Mouse (Mus musculus) lung, postnatal 0 days (tissue): ENCODE results near the gene Abcc4. TPM values are rescaled to one million over a fixed set of nuclear protein-coding genes. Genes with fewer than 3 reads are reported as not detected.

ENCODE experiments used
- ATAC-seq: fragments of 200-750 bp; cut with Nextera tagmentation; 2 replicates; pipeline ENCODE4 v1.8.0; 2017; ENCODE audit warnings: moderate library complexity
- DNase-seq: peaks from one replicate; pipeline ENCODE4 v3.0.0-alpha.2; 2016; ENCODE audit warnings: low spot score
- H3K27ac ChIP-seq: fragments of 300-500 bp; sonication (generic); 2 replicates; pipeline ENCODE4 v1.5.1; 2014; ENCODE audit warnings: antibody characterized with exemption, mild to moderate bottlenecking, low read length, mixed read lengths
- H3K27me3 ChIP-seq: fragments of 300-500 bp; sonication (generic); replicated peaks from 2 replicates; pipeline ENCODE4 v1.6.1; 2014; ENCODE audit warnings: low read length, mixed read lengths; ENCODE audit not compliant: insufficient read depth
- H3K36me3 ChIP-seq: fragments of 300-500 bp; sonication (generic); 2 replicates; pipeline ENCODE4 v1.6.1; 2014; ENCODE audit warnings: low read length, mixed read lengths; ENCODE audit not compliant: insufficient read depth
- H3K4me1 ChIP-seq: fragments of 300-500 bp; sonication (generic); 2 replicates; pipeline ENCODE4 v1.6.1; 2014; ENCODE audit warnings: antibody characterized with exemption, low read depth, low read length, mixed read lengths; ENCODE audit not compliant: insufficient read depth
- H3K4me2 ChIP-seq: fragments of 300-500 bp; sonication (generic); replicated peaks from 2 replicates; pipeline ENCODE4 v1.6.1; 2014; ENCODE audit warnings: low read depth, mild to moderate bottlenecking, low read length, moderate library complexity, mixed read lengths
- H3K4me3 ChIP-seq: fragments of 300-500 bp; sonication (generic); 2 replicates; pipeline ENCODE4 v1.5.1; 2014; ENCODE audit warnings: low read depth, low read length
- H3K9ac ChIP-seq: fragments of 300-500 bp; sonication (generic); replicated peaks from 2 replicates; pipeline ENCODE4 v1.6.1; 2014; ENCODE audit warnings: low read depth, mild to moderate bottlenecking
- H3K9me3 ChIP-seq: fragments of 300-500 bp; sonication (generic); 2 replicates; pipeline ENCODE4 v1.6.1; 2016; ENCODE audit warnings: low read length, mixed read lengths
- CTCF ChIP-seq: IDR thresholded peaks from 2 replicates; pipeline ENCODE4 v1.5.1; 2016; ENCODE audit warnings: antibody characterized with exemption, mild to moderate bottlenecking
- EP300 ChIP-seq: IDR thresholded peaks from 2 replicates; pipeline ENCODE4 v1.6.1; 2016; ENCODE audit warnings: antibody characterized with exemption, mild to moderate bottlenecking, control low read depth
- WGBS: fragments of 180-500 bp; shearing (Covaris S2); extraction: QIAGEN DNeasy Blood & Tissue Kit; methylation state at CpG from one replicate; pipeline ENCODE4 v1.1.7; 2014; 5-methylcytosine and 5-hydroxymethylcytosine counted together
- polyA plus RNA-seq: library from polyadenylated mRNA; unstranded; fragments of >200 nt; fragmentation: Nextera tagmentation; extraction: Ambion mirVana; gene quantifications from 2 replicates; pipeline ENCODE4 v1.2.1, GENCODE M21; 2015

Abcc4 gene
- polyA plus RNA-seq, 1 experiment from 2014 or later, result 1.0 TPM

DNA sequence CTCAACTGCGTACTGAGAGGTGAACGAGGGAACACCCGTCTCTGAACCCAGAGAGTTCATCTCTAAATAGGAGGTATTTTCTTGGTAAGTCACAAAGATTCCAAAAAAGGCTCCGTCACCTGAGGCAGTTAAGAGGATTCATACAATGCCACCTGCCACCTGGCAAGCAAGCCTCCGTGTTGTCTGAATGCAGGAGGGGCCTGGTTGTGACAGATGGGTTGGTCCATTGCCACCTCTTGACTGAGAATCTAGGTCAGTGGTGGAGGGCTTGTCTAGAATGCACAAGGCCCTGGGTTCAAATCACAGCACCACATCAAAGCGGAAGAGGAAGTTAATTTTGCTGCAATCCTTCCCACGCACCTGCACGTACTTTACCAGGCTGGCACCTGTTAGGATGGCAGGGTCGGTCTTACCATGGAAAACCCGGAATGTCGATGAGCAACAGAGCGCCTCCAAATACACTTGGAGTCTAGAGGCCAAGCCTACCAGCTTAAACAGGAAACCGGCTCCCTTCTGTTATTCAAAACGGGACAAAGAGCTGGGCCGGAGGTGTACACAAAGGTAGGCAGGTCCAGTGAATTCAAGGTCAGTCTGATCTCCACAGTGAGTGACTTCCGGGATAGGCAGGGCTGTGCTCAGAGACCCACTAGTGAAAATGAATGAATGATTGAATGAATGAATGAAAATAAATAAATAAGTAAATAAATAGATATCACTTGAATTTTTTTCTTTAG lies 9.3 kb downstream of the Abcc4 start:
- no peak overlapping the region for H3K9ac ChIP-seq
- no peak overlapping the region for H3K4me3 ChIP-seq
- no peak for TF ChIP-seq EP300
- no peak for TF ChIP-seq CTCF
- no peak overlapping the region for H3K4me2 ChIP-seq
- no peaks in the 10 kb centered on the region for H3K27me3 ChIP-seq
- H3K9me3 ChIP-seq, result no peaks in the 10 kb centered on the region
- 90% methylated on average over 16 of the region's 16 CpGs for WGBS
- H3K4me1 ChIP-seq, result no peaks in the 10 kb centered on the region
- no peak overlapping the region for H3K27ac ChIP-seq
- ATAC-seq (no peak), DNase-seq (no peak)
- H3K36me3 ChIP-seq, result no peaks in the 10 kb centered on the region

DNA sequence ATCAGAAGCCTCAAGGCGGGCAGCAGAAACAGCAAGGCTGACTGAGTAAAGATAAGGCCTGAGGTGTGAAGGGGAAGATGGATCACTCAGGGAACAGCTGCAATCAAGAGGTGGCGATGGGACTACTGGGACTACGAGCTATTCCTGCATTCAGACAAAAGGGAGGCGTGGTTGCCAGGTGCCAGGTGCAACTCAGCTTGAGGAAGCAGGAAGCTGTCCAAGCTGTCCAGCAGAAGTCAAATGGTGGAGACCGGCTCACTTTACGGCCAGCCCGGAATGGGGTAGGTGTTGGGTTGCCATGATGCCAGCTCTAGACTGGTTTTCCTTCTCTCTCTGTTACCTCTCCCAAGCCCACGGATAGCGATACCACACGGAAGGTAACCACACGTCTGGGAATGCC lies 10.2 kb downstream of the Abcc4 start:
- Histone ChIP-seq H3K4me1 (no peaks in the 10 kb centered on the region), H3K9me3 (no peaks in the 10 kb centered on the region), H3K4me3 (no peak overlapping the region), H3K9ac (no peak overlapping the region), H3K27ac (no peak overlapping the region), H3K4me2 (no peak overlapping the region), H3K27me3 (no peaks in the 10 kb centered on the region), H3K36me3 (no peaks in the 10 kb centered on the region)
- WGBS, result 90% methylated on average over 11 of the region's 11 CpGs
- ATAC-seq (no peak), DNase-seq (no peak)
- TF ChIP-seq EP300 (no peak), CTCF (no peak)

DNA sequence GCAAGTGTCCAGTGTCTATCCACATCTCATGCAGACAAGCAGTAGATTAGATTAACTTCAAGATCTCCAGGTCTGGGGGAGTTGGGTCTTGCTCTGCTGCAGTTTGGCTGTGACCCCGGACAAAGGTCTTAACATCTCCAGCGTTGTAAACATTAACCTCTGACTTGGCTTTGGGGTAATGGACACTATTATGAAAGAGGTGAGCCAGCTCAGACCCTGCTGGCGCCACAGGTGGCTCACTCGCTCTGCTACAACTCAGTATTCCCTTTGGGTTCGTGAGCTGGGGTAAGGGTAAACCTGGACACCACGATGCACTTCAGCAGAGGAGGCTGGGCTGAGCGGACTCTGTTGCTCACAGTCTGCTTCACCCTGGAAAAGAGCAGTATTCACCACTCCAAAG lies 11.7 kb downstream of the Abcc4 start:
- Histone ChIP-seq H3K4me1 (peaks cover 5% of the 10 kb centered on the region; the same call in 1 of the 2 replicates), H3K9me3 (no peaks in the 10 kb centered on the region), H3K9ac (no peak overlapping the region), H3K4me2 (no peak overlapping the region), H3K27me3 (no peaks in the 10 kb centered on the region), H3K27ac (no peak overlapping the region), H3K4me3 (no peak overlapping the region), H3K36me3 (no peaks in the 10 kb centered on the region)
- TF ChIP-seq EP300 (no peak), CTCF (no peak)
- ATAC-seq, result no peak
- DNase-seq, result no peak
- WGBS, result 86% methylated on average over 7 of the region's 7 CpGs

DNA sequence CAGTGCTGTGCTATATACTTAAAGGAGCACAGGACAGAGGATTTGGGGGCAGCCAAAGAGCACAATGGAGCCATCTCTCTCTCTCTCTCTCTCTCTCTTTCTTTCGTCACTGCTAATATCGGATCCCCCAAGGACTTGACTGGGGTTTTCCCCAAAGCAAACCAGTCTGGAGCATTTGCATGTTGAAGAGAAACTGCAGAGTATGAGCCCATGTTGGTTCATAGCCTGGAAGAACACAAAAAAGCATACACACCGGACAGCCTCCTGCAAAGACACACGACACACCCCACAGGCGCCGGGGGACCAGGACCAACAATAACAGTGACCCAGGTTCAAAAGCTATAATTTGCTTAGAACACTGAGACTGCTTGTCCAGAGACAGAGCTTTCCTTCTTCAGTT lies 14.1 kb downstream of the Abcc4 start:
- Histone ChIP-seq H3K36me3 (no peaks in the 10 kb centered on the region), H3K27ac (no peak overlapping the region), H3K4me2 (no peak overlapping the region), H3K27me3 (no peaks in the 10 kb centered on the region), H3K4me3 (no peak overlapping the region), H3K9me3 (no peaks in the 10 kb centered on the region), H3K4me1 (peaks cover 5% of the 10 kb centered on the region; the same call in 1 of the 2 replicates), H3K9ac (no peak overlapping the region)
- TF ChIP-seq CTCF, result no peak
- no peak for TF ChIP-seq EP300
- DNase-seq, result no peak
- 84% methylated on average over 6 of the region's 6 CpGs for WGBS
- ATAC-seq, result no peak

DNA sequence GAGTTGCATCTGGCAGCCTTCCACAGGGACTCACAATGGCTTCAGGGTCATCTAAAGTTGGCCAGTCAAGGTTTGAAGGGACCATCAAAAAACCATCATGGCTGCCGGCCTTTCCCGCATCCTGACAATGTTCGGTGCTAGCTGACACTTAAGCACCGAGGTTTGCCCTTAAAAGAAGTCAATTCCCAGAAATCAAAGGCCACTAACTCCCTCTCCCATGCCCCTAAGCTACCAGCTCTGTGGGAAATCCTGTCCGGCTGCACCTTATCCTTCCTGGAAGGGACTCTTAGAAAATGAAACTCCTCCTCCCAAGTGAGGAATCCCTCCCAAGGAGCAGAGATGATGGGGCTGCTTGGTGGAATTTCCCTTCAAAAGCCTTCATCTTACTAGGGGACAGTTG lies 14.6 kb downstream of the Abcc4 start:
- Histone ChIP-seq H3K4me3 (no peak overlapping the region), H3K27me3 (no peaks in the 10 kb centered on the region), H3K9me3 (no peaks in the 10 kb centered on the region), H3K4me2 (no peak overlapping the region), H3K9ac (no peak overlapping the region), H3K36me3 (no peaks in the 10 kb centered on the region), H3K27ac (peak overlapping the region; percentile 43), H3K4me1 (peaks cover 5% of the 10 kb centered on the region; the same call in 1 of the 2 replicates)
- no peak for DNase-seq
- ATAC-seq, result peak; percentile 25; the same call in 1 of the 2 replicates
- WGBS, result 75% methylated on average over 5 of the region's 5 CpGs
- TF ChIP-seq CTCF (no peak), EP300 (no peak)

DNA sequence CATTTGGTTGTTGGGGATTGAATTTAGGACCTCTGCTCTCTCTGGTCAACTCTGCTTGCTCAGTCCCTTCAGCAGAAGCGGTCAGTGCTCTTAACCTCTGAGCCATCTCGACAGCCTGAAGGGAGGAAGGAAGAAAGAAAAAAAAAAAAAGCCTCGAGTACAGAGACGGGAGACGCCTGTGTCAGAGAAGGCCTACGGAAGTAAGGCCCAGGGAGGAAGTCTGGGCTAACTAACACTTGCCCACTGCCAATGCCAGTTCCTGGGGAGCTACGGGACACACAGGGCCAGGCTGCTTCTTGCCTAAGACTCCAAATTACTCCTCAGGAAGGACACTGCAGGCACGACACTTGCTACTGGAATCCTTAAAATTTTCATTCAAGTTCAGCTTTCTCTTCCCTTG lies 15.1 kb downstream of the Abcc4 start:
- ATAC-seq (peak; percentile 77), DNase-seq (no peak)
- peak overlapping the region; percentile 43 for H3K27ac ChIP-seq
- H3K4me2 ChIP-seq, result no peak overlapping the region
- no peaks in the 10 kb centered on the region for H3K36me3 ChIP-seq
- 25% methylated on average over 8 of the region's 8 CpGs for WGBS
- no peak for TF ChIP-seq EP300
- no peak for TF ChIP-seq CTCF
- peaks cover 5% of the 10 kb centered on the region; the same call in 1 of the 2 replicates for H3K4me1 ChIP-seq
- H3K9ac ChIP-seq, result no peak overlapping the region
- H3K9me3 ChIP-seq, result no peaks in the 10 kb centered on the region
- no peak overlapping the region for H3K4me3 ChIP-seq
- H3K27me3 ChIP-seq, result no peaks in the 10 kb centered on the region
